Mouse (Mus musculus) forebrain, embryonic 14.5 days (tissue): ENCODE measurements around the gene Cxxc4. TPM values are rescaled to one million over a fixed set of nuclear protein-coding genes. Genes with fewer than 3 reads are reported as not detected.

Source experiments
- ATAC-seq: fragments of 200-750 bp; cut with Nextera tagmentation; 2 replicates; pipeline ENCODE4 v1.8.0; 2017; ENCODE audit warnings: mild to moderate bottlenecking, moderate library complexity
- DNase-seq: peaks from one replicate; pipeline ENCODE4 v3.0.0-alpha.2; 2015; ENCODE audit warnings: low spot score
- H3K27ac ChIP-seq: fragments of 300-500 bp; sonication (generic); 2 replicates; pipeline ENCODE4 v1.5.1; 2014; ENCODE audit warnings: low read depth, mild to moderate bottlenecking, control low read depth, low read length, moderate library complexity
- H3K27me3 ChIP-seq: fragments of 300-500 bp; sonication (generic); replicated peaks from 2 replicates; pipeline ENCODE4 v1.6.1; 2014; ENCODE audit warnings: low read length, control low read depth, mixed read lengths; ENCODE audit not compliant: control insufficient read depth, insufficient read depth
- H3K36me3 ChIP-seq: fragments of 300-500 bp; sonication (generic); 2 replicates; pipeline ENCODE4 v1.6.1; 2014; ENCODE audit warnings: low read length, control low read depth; ENCODE audit not compliant: control insufficient read depth, insufficient read depth
- H3K4me1 ChIP-seq: fragments of 300-500 bp; sonication (generic); 2 replicates; pipeline ENCODE4 v1.6.1; 2014; ENCODE audit warnings: antibody characterized with exemption, low read length, control low read depth; ENCODE audit not compliant: control insufficient read depth, insufficient read depth
- H3K4me2 ChIP-seq: fragments of 300-500 bp; sonication (generic); 2 replicates; pipeline ENCODE4 v1.6.1; 2014; ENCODE audit warnings: mild to moderate bottlenecking, control low read depth, low read length
- H3K4me3 ChIP-seq: fragments of 300-500 bp; sonication (generic); 2 replicates; pipeline ENCODE4 v1.5.1; 2014; ENCODE audit warnings: low read depth, low read length, control low read depth
- H3K9ac ChIP-seq: fragments of 300-500 bp; sonication (generic); 2 replicates; pipeline ENCODE4 v1.6.1; 2014; ENCODE audit warnings: mild to moderate bottlenecking, low read length, control low read depth, moderate library complexity
- H3K9me3 ChIP-seq: fragments of 300-500 bp; sonication (generic); replicated peaks from 2 replicates; pipeline ENCODE4 v1.6.1; 2016; ENCODE audit warnings: low read length, control low read depth, mixed read lengths; ENCODE audit not compliant: control insufficient read depth
- WGBS: fragments of 180-500 bp; shearing (Covaris S2); extraction: QIAGEN DNeasy Blood & Tissue Kit; methylation state at CpG from one replicate; pipeline ENCODE4 v1.1.7; 2014; 5-methylcytosine and 5-hydroxymethylcytosine counted together
- polyA plus RNA-seq: library from polyadenylated mRNA; unstranded; fragments of >200 nt; fragmentation: Nextera tagmentation; extraction: Ambion mirVana; gene quantifications from 2 replicates; pipeline ENCODE4 v1.2.1, GENCODE M21; 2014

Gene Cxxc4
- polyA plus RNA-seq, 1 experiment from 2014 or later = 18.2 TPM

- Histone ChIP-seq H3K4me1 (no peaks in the 10 kb centered on the region), H3K4me3 (no peak overlapping the region), H3K27me3 (no peaks in the 10 kb centered on the region), H3K9me3 (no peaks in the 10 kb centered on the region), H3K9ac (no peak overlapping the region), H3K27ac (no peak overlapping the region), H3K36me3 (no peaks in the 10 kb centered on the region), H3K4me2 (no peak overlapping the region)
- 63% methylated on average over 1 of the region's 1 CpGs for WGBS
- DNase-seq = no peak
- no peak for ATAC-seq
These were observed 13.7 kb upstream of the Cxxc4 start for GRCm38 (mm10) chr3:134222593-134222992.

GRCm38 (mm10) chr3:134223956-134224355 lies 12.3 kb upstream of the Cxxc4 start:
- DNase-seq (peak; percentile 70), ATAC-seq (peak; percentile 34; the same call in 1 of the 2 replicates)
- Histone ChIP-seq H3K27ac (no peak overlapping the region), H3K36me3 (no peaks in the 10 kb centered on the region), H3K4me2 (no peak overlapping the region), H3K9ac (no peak overlapping the region), H3K9me3 (no peaks in the 10 kb centered on the region), H3K4me1 (no peaks in the 10 kb centered on the region), H3K4me3 (no peak overlapping the region), H3K27me3 (no peaks in the 10 kb centered on the region)
- WGBS = 71% methylated on average over 7 of the region's 7 CpGs

- no peak overlapping the region for H3K9ac ChIP-seq
These were observed 10.4 kb upstream of the Cxxc4 start for GRCm38 (mm10) chr3:134225928-134226327.

GRCm38 (mm10) chr3:134232753-134233152 lies 3.5 kb upstream of the Cxxc4 start:
- H3K4me3 ChIP-seq = no peak overlapping the region
- H3K36me3 ChIP-seq = no peaks in the 10 kb centered on the region
- no peak for ATAC-seq
- WGBS = 87% methylated on average over 2 of the region's 2 CpGs
- no peak overlapping the region for H3K9ac ChIP-seq
- no peak overlapping the region for H3K4me2 ChIP-seq
- H3K9me3 ChIP-seq = no peaks in the 10 kb centered on the region
- no peaks in the 10 kb centered on the region for H3K27me3 ChIP-seq
- no peak overlapping the region for H3K27ac ChIP-seq
- no peaks in the 10 kb centered on the region for H3K4me1 ChIP-seq
- no peak for DNase-seq

More at GRCm38 (mm10) chr3:134225928-134226327, 10.4 kb upstream of the Cxxc4 start:
- DNase-seq (no peak), ATAC-seq (no peak)
- Histone ChIP-seq H3K36me3 (no peaks in the 10 kb centered on the region), H3K27ac (no peak overlapping the region), H3K4me2 (no peak overlapping the region), H3K9me3 (no peaks in the 10 kb centered on the region), H3K4me3 (no peak overlapping the region), H3K27me3 (no peaks in the 10 kb centered on the region), H3K4me1 (no peaks in the 10 kb centered on the region)
- WGBS = 100% methylated on average over 3 of the region's 3 CpGs

GRCm38 (mm10) chr3:134235491-134236413 lies 532 bp upstream of the Cxxc4 start:
- no peaks in the 10 kb centered on the region for H3K27me3 ChIP-seq
- peak overlapping the region; percentile 69 for H3K4me3 ChIP-seq
- under 1% methylated on average over 49 of the region's 55 CpGs for WGBS
- DNase-seq = peak; percentile 94
- H3K9me3 ChIP-seq = no peaks in the 10 kb centered on the region
- no peaks in the 10 kb centered on the region for H3K36me3 ChIP-seq
- H3K27ac ChIP-seq = peak overlapping the region; percentile 99
- H3K9ac ChIP-seq = peak overlapping the region; percentile 88
- H3K4me1 ChIP-seq = no peaks in the 10 kb centered on the region; the same call in 1 of the 2 replicates
- peak overlapping the region; percentile 86 for H3K4me2 ChIP-seq
- ATAC-seq = peak; percentile 74

GRCm38 (mm10) chr3:134237113-134237805 lies 975 bp downstream of the Cxxc4 start:
- peak overlapping the region; percentile 99 for H3K27ac ChIP-seq
- H3K9ac ChIP-seq = peak overlapping the region; percentile 88
- H3K36me3 ChIP-seq = no peaks in the 10 kb centered on the region
- H3K9me3 ChIP-seq = no peaks in the 10 kb centered on the region
- no peak for ATAC-seq
- DNase-seq = peak; percentile 39
- peaks cover 6% of the 10 kb centered on the region; the same call in 1 of the 2 replicates for H3K4me1 ChIP-seq
- 15% methylated on average over 3 of the region's 3 CpGs for WGBS
- H3K27me3 ChIP-seq = no peaks in the 10 kb centered on the region
- peak overlapping the region; percentile 69 for H3K4me3 ChIP-seq
- H3K4me2 ChIP-seq = peak overlapping the region; percentile 86

- Histone ChIP-seq H3K36me3 (no peaks in the 10 kb centered on the region), H3K9ac (peak overlapping the region; percentile 88), H3K27me3 (no peaks in the 10 kb centered on the region), H3K4me2 (peak overlapping the region; percentile 86), H3K4me3 (peak overlapping the region; percentile 69), H3K4me1 (peaks cover 11% of the 10 kb centered on the region; the same call in 1 of the 2 replicates), H3K27ac (peak overlapping the region; percentile 99), H3K9me3 (no peaks in the 10 kb centered on the region)
- peak; percentile 81 for DNase-seq
- 1% methylated on average over 14 of the region's 14 CpGs for WGBS
- ATAC-seq = peak; percentile 30
These were observed 2.5 kb downstream of the Cxxc4 start for GRCm38 (mm10) chr3:134238621-134239310.

GRCm38 (mm10) chr3:134239321-134239970 lies 3.2 kb downstream of the Cxxc4 start:
- H3K9ac ChIP-seq = peak overlapping the region; percentile 88
- 1% methylated on average over 48 of the region's 51 CpGs for WGBS
- ATAC-seq = peak; percentile 43
- H3K36me3 ChIP-seq = no peaks in the 10 kb centered on the region
- DNase-seq = peak; percentile 78
- H3K4me3 ChIP-seq = peak overlapping the region; percentile 69
- peaks cover 11% of the 10 kb centered on the region; the same call in 1 of the 2 replicates for H3K4me1 ChIP-seq
- H3K27me3 ChIP-seq = no peaks in the 10 kb centered on the region
- H3K27ac ChIP-seq = peak overlapping the region; percentile 99
- peak overlapping the region; percentile 86 for H3K4me2 ChIP-seq
- H3K9me3 ChIP-seq = no peaks in the 10 kb centered on the region
